Mouse (Mus musculus): Measurements from ENCODE around the gene Adcy9.

Adcy9 gene

DNA sequence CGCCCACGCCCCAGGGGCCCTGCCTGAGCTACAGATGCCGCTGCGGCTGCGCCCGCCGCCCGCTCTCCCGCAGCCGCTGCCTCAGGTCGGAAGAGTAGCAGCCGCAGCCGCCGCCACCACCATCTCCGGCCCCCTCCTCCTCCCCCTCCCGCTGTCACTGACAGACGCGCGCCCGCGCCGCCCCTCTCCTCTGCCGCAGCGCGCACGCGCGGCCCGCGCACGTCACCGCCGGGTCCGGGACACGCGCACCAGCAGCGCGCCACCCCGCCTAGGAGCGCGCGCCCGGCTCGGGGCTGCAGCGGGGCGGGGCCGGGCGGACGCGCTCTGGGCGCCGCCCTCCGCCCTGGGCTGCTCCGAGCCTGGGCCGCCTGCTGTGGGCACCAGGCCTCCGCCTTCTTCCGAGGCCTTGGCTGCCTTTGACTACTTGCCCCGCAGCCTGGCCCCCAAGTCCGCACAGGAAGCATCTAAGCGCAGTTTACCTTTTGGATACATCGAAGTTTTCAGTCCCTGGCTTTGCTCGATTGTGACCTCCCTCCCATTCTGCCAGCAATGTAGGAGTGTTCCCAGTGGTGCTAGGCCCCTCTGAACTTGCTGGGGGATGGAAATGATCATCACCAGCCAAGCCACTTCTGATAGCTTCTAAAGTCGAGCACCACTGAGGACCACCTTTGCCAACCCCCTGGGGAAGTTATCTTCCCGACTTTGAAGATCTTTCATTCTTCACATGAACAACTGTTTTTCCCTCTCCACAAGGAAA lies at the start of gene Adcy9:
Gene Adcy9 (minus strand): TSS at position 201 of the 757 bp plus-strand sequence.
- DNase-seq (ENCODE audit: extremely low spot score, low read depth, low spot score): no peak

- DNase-seq (ENCODE audit: extremely low spot score, low read depth, low spot score): no peak
These were observed 49.5 kb upstream of the Adcy9 start for GRCm38 (mm10) chr16:4469599-4470352.

DNA sequence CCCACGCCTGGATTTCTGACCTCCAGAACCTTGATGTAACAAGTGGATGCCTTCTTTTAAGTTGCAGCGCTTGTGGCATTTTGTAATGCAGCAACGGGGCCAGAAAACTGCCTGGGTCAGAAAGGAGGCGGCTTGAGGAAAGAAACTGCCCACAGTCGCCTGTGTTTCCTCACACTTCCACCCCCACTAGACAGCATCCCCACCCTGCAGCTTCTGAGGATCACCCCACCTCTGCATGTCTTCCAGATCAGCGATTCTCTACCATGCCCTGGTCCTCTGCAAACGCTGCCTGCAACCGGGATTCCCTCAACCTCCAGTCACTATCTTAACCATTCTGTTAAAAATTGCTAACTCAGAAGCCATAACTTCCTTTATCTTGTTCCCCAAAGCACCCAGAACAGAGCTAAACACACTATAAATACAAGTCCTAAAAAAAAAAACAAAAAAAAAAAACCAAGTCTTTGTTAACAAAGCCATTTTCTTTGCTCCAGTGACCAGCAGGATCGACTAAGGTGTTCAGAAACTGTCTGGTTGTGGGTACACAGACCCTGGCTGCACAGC lies 44.3 kb upstream of the Adcy9 start:
- DNase-seq (ENCODE audit: extremely low spot score, low read depth, low spot score): no peak

DNA sequence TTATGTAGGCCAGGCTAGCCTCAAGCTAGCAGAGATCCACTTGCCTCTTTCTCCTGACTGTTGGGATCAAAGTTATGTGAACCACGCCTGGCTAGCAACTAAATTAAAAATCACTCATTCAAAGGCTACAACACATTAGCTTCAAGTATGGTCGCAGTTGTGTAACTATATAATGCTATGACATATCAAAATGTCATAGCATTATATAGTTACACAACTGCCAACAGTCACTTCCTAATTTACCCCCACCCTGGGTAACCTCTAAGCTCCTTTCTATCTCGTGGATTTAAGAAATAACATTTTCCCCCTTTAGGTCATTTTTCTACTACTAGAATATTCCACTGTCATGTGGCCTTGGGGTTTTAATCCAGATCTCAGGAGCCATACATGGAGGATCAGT lies 37.6 kb upstream of the Adcy9 start:
- no peak for DNase-seq (ENCODE audit: extremely low spot score, low read depth, low spot score)

DNA sequence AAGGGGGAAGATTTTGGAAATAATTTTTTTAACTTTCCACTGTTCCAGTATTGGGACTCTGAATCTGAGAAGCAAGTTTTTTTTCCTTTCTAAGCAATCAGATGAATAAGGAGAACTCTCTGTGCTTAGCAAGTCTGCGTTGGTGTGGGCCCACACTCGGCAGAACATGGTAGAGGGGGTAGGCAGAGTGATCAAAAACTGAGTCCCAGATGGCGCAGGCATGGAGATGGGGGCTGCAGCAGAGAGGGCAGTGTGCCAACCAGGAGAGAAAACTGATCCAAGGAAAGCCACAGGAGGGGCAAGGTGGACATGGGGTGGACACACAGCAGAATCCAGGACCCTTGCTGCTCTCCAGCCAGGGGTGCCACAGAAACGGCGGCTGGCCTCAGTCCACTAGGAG lies 36.1 kb upstream of the Adcy9 start:
- DNase-seq (ENCODE audit: extremely low spot score, low read depth, low spot score): no peak

- no peak for DNase-seq (ENCODE audit: extremely low spot score, low read depth, low spot score)
These were observed 35.4 kb upstream of the Adcy9 start for GRCm38 (mm10) chr16:4455693-4456092.

GRCm38 (mm10) chr16:4454563-4454962 lies 34.3 kb upstream of the Adcy9 start:
- DNase-seq (ENCODE audit: extremely low spot score, low read depth, low spot score): no peak

GRCm38 (mm10) chr16:4449418-4449817 lies 29.1 kb upstream of the Adcy9 start:
- no peak for DNase-seq (ENCODE audit: extremely low spot score, low read depth, low spot score)

DNA sequence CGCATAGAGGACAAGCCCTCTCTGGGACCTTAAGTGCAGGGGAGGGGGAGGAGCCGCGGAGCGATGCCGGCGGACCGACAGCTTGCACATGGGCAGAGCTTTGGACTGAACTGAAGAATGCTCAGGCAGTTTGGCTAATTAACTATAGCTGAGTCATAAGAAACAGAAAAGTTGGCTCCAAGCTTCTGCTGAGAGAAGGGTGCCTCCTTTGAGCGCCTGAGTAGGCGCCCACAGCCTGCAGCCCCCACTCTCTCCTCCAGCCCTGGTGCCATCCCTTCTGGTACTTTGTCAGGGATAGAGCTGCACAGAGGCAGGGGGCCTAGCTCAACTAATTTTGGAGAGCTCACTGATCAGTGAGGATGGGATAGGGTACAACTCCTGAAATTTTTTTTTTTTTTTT lies 27.9 kb upstream of the Adcy9 start:
- DNase-seq (ENCODE audit: extremely low spot score, low read depth, low spot score): no peak

DNA sequence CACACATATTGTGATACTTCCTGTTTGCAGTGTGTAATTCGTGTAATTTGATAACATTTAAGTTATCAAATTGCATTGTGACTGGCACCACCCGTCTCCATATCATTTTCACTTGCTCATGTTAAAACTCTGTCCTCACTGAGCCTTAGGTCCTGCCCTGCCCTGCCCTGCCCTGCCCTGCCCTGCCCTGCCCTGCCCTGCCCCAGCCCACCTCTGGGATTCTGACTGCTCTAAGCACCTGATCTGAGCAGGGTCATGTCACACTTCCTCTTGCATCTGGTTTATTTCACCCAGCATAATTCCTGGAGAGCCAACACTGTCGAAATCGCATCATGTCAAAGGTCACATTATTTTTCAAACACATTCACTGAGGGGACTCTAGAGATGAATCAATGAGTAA lies 26.1 kb upstream of the Adcy9 start:
- DNase-seq (ENCODE audit: extremely low spot score, low read depth, low spot score): no peak

DNA sequence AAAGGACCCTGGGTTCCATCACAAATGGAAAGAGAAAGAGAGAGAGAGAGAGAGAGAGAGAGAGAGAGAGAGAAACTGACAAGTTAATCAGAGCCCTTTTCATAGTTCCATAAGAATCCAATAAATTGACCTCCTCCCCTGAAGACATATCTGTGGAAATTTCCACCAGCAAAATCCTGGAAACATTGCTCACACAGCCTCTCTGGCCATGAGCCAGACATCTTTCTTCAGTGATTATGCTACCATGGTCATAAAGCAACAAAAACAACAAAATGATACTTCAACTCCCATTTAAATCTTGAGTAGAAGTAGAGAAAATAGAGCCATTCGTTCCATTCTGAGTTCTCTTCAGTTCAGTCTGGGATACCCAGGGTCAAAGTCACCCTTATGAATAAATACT lies 24.1 kb upstream of the Adcy9 start:
- no peak for DNase-seq (ENCODE audit: extremely low spot score, low read depth, low spot score)

DNA sequence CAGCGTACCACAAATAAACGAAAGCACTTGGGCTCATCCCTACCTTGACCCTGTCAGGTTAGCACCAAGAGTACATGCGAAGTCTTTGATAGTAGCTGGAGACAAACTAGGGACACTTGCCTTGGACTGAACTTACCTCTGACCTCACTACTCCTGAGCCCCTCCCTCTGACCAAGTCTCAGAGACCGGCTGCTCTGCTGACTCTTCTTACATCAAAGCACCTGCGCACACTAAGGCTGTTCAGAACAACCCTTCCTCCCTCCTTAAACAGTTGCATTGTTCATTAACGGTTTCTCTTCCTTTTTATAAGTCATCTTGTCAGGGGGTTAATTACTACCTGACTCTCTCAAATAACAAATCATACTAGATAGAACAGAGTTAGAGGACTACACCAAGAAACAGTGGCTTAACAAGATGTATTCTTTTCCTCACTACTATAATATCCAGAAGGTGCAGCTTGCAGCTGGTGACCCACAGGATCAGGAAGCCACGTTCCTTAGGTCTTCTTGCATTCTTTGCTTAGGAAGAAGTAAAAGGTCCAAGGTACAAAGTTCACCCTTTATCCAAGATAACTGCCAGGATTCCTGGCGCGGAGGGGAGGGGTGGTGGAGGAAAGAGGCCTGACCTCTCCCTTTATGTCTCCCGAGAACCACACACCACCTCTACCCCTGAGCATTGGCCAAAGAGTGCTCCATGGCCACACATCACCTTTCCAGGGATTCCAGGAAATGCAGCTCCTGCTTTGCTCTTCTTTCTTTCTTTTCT lies 19.2 kb upstream of the Adcy9 start:
- no peak for DNase-seq (ENCODE audit: extremely low spot score, low read depth, low spot score)

- DNase-seq (ENCODE audit: extremely low spot score, low read depth, low spot score): no peak
These were observed 16.4 kb upstream of the Adcy9 start for GRCm38 (mm10) chr16:4436738-4437137.

DNA sequence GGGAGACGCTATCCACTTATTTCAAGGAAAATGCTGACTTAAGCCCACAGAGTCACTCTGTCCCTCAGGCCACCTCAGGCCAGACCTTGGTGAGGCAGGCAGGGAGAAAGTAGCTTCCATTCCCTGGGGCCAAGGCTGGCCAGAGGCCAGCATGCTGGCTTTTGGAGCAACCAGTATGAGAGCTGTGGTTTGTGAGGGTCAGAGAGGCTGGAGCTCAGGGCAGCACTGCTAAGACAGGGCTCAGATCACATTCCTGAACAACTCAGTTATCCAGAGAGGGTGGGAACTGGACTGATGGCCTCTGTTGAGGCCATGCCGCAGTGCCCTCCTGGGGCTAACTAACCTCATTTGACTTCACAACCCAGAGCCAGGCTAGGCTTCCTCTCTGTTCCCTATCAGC lies 15.1 kb upstream of the Adcy9 start:
- no peak for DNase-seq (ENCODE audit: extremely low spot score, low read depth, low spot score)

DNA sequence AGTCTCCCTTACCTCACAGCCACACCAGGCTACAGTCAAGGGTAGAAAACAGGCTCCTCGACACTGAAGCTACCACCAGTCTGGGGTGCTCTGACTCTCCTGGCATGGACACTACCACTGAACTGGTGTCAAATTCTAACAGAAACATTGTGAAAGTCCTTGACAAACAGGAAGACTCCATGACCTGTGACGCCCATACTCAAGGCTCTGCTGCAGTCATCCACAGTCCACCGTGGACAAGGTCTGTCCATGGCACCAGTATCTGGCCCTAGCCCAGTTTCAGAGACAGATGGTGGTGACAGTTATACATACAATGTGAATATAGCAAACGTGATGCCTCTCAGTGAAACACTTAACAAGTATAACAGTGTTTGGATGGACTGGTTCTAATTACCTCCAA lies 11.5 kb upstream of the Adcy9 start:
- DNase-seq (ENCODE audit: extremely low spot score, low read depth, low spot score): no peak

GRCm38 (mm10) chr16:4431013-4431412 lies 10.7 kb upstream of the Adcy9 start:
- no peak for DNase-seq (ENCODE audit: extremely low spot score, low read depth, low spot score)

- no peak for DNase-seq (ENCODE audit: extremely low spot score, low read depth, low spot score)
These were observed 9.9 kb upstream of the Adcy9 start for GRCm38 (mm10) chr16:4430232-4430631.

DNA sequence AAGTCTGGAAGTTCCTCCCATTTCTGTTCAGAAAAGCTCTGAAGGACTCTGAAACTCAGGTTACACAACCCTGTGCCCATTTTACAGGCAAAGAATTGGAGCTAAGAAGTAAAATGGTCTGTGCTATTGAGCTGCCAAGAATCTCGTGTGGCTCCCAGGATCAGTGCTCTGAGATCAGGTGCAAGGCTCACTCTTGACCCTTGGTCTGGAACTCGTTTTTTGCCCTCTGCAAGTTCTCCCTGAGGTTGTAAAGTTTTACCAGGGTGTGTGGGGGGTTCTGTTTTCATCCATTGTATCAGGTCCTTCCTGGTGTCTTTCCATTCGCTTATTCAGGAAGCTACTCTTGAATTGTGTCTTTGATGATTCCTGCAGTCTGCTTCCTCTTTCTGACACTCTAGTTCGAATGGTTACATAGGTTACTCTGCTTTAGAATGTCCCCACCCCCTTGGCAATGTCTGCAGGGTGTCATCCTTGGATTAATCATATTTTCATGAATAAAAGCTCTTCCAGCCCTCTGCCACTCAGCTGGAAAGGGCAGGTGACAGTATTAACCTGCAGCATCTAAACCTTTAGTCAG lies 5.4 kb upstream of the Adcy9 start:
- DNase-seq (ENCODE audit: extremely low spot score, low read depth, low spot score): no peak

GRCm38 (mm10) chr16:4423613-4424012 lies 3.3 kb upstream of the Adcy9 start:
- DNase-seq (ENCODE audit: extremely low spot score, low read depth, low spot score): no peak

- no peak for DNase-seq (ENCODE audit: extremely low spot score, low read depth, low spot score)
These were observed 2.7 kb upstream of the Adcy9 start for GRCm38 (mm10) chr16:4422991-4423390.
